Mouse (Mus musculus) layer of hippocampus, adult 9-10 months (tissue): ENCODE data around the gene Wdr27.
"Not testable (repeated sequence)": the region's sequence is repeated elsewhere in the genome, so short reads cannot be mapped to it uniquely, and the experiment has no call there.

Source experiments
- DNase-seq: peaks from one replicate; pipeline ENCODE4 v3.0.0; 2022; ENCODE audit warnings: low spot score

Gene Wdr27

GRCm38 (mm10) chr17:14930697-14931096, 12.3 kb downstream of the Wdr27 start:
- DNase-seq: no peak

DNA sequence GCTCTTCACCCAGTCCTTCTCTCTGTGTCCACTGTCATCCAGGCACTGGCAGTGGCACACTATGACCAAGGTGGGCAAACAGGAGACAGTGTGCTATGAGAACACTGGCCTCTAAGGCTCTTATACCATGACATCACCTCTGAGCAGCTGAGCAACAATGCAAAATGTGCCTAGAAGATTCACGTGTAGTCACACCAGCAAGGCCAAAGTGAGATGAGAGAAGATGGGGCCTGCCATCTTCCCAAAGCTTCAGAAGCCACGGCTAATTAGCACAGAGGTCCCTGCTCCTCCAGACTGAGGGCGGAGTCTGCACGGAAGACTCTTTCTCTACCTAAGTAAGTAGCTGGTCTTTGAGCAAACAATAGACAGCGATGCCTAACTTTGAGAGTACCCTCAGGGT, 14.3 kb downstream of the Wdr27 start:
- DNase-seq: no peak

GRCm38 (mm10) chr17:14927644-14928218, 15.2 kb downstream of the Wdr27 start:
- no peak for DNase-seq

- DNase-seq: no peak
Observed at GRCm38 (mm10) chr17:14921582-14921981, 21.4 kb downstream of the Wdr27 start.

GRCm38 (mm10) chr17:14917866-14918265, 25.1 kb downstream of the Wdr27 start:
- no peak for DNase-seq

DNA sequence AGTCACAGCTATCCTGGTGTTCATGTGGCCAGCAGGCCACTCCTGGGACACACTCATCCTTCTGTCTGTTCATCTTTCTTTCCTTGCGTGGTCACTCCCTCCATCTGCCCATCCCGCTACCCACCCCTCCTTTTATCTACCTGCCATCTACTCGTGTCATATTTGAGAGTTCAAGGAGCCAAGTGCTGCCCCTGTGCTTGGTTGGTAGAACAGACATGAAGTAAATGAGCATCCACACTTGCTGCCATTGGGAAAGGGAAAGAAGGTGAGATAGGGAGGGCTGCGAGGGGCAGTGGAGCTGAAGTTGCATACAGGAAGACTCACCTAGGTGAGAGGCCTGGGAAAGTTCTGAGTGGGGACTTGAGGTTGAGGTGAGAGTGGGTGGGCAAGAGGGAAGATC, 28.6 kb downstream of the Wdr27 start:
- DNase-seq: no peak

DNA sequence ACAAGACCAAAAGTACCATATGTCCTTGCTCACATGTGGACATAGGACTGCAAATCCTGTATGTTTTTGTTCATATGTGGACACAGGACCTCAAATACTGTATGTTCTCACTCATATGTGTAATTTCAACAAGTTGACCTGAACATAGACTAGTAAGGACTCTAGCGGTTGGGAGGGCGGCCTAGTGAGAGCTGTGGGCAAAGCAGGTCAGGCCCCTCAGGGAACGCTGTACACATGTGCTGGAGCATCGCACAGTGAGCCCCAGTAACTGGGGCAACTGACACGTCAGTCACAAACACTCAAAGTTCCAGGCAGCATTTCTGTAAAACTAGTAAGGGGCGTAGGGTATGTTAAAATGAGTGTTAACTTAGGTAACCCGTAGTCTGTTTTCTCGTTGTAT, 30.0 kb downstream of the Wdr27 start:
- no peak for DNase-seq

GRCm38 (mm10) chr17:14912420-14912819, 30.5 kb downstream of the Wdr27 start:
- no peak for DNase-seq

GRCm38 (mm10) chr17:14910771-14911170, 32.2 kb downstream of the Wdr27 start:
- DNase-seq: no peak

GRCm38 (mm10) chr17:14909331-14909730, 33.6 kb downstream of the Wdr27 start:
- DNase-seq: no peak

DNA sequence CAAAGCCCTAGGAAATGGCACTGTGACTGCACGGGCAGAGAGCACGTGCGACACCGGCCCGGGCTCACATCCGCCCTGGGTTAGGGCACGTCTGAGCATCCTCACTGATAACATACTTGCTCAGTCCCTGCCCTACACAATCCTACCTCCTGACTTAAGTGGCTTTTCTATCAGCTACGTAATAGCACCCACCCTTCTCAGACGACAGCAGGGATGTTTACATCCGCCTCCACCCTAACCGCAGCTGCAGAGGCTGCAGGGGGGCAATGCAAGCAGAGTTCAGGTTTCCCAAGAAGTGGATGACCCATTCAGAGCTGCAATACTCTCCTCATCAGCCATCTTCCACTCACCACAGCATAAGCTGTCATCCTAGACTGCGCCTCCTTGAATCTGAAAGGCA, 35.8 kb downstream of the Wdr27 start:
- DNase-seq: no peak

- DNase-seq: no peak
Observed at GRCm38 (mm10) chr17:14906611-14907010, 36.3 kb downstream of the Wdr27 start.

- peak; percentile 78 for DNase-seq
Observed at GRCm38 (mm10) chr17:14904637-14905265, 38.2 kb downstream of the Wdr27 start.

DNA sequence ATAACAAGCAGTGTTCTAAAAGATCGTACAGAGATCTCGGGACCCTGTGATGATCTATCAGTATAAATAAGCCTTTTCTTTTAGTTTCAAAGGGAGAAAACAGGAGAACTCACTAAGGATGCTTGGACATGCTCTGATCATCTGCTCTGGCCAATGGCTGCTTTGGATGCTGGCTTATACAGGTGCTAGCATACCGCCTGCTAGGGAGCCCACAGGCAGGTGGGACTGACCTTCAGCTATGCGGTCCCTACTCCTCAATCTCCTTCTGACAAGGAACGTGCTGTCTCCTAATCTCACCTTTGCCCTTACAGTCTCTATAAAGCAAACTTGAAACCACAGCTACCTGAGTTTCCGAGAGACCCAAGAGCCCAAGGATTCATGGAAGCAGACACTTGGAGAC, 38.8 kb downstream of the Wdr27 start:
- no peak for DNase-seq

GRCm38 (mm10) chr17:14903212-14903611, 39.7 kb downstream of the Wdr27 start:
- no peak for DNase-seq

- no peak for DNase-seq
Observed at GRCm38 (mm10) chr17:14898972-14899371, 44.0 kb downstream of the Wdr27 start.

- DNase-seq: not testable (repeated sequence)
Observed at GRCm38 (mm10) chr17:14895058-14895457, 47.9 kb downstream of the Wdr27 start.

DNA sequence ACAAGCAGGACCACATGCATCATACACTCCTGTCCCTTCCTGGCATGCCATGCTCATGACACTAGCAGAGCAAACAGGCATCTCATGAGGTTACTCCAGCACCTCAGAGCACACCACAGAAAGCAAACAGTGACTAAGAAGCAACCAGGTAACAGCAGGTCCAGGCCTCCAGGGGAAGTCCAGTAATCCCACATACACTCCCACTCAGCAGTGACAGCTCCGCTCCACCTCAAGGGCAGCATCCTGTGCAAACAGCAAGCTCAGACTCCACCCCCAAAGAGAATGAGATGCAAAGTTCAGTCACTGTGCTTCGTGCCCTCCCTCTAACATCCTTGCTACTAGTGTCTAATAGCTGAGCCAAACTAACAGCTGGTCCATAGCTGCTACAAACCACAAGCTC, 56.0 kb downstream of the Wdr27 start:
- no peak for DNase-seq

- DNase-seq: no peak
Observed at GRCm38 (mm10) chr17:14874656-14875204, 68.2 kb downstream of the Wdr27 start.

- no peak for DNase-seq
Observed at GRCm38 (mm10) chr17:14860220-14860619, 82.7 kb downstream of the Wdr27 start.

- DNase-seq: no peak
Observed at GRCm38 (mm10) chr17:14847709-14848108, 95.2 kb downstream of the Wdr27 start.

DNA sequence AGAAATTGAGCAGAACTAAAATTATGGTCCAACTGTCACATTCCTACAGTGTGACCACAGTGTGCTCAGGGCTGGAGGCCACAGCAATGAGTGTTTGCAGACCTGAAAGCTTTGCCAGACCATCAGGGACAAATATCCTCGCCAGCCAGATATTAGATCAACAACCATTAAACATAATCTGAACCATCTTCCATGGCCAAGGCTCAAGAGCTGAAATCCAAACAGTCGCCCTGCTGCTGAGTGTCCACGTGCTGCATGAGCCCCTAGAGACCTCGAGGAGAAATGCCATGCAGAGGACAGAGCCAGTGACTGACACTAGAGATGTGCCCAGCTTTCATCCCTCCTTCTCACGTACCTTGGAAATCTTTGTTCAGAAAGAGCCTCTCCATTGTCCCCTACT, 96.1 kb downstream of the Wdr27 start:
- DNase-seq: no peak

DNA sequence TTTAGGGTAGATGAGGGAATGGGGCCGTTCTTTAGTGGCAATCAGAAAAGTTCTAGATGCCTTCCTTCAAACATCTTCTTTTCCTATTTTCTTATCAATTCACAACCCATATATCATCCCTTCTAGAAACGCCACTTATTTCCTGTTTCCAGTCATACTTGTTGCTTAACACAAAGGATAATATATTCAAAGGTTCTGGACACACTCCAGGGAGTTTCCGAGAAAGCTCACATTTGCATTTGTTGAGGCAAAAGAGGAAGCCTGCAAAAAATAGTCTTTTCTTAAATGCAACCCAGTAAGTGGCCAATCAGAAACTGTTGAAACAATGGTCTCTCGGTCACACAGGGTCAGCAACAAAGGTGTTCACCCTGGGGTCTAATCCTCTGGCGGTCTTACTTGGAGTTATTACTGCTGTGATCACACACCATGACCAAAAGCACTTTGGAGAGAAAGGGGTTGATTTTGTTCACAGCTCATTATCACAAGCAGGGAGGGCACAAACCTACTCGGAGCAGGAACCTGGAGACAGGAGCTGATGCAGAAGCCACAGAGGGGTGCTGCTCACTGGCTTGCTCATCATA, 116.2 kb downstream of the Wdr27 start:
- DNase-seq: peak; percentile 13

GRCm38 (mm10) chr17:14824938-14825337, 118.0 kb downstream of the Wdr27 start:
- no peak for DNase-seq
